Mouse (Mus musculus): ENCODE results near the gene Zfp106.

DNA sequence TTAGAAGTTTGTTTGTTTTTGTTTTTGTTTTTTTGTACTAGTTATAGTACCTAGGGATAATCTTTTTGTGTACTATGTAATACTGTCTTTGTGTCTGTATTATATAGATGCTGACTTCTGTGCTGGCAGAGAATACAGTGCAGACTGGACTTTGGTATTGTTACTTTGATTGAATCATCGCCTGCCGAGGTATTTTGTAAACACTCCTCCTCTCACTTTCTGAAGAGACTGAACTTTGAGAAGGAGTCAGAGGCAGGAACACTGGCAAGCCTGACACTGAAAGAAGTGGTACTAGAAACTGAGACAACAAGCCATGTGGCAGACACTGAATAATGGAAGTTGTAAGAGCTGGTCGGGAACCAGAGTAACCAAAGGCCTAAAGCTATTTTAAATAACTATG, 6.8 kb downstream of the Zfp106 start:
- TF ChIP-seq EP300 (optimal IDR thresholded peaks at IDR 0.05) (no peak), CTCF (IDR thresholded peaks at IDR 0.05; ENCODE audit: low read depth) (no peak)

Data from stomach, postnatal 0 days (tissue).